Mouse (Mus musculus) embryonic facial prominence, embryonic 12.5 days (tissue): ENCODE measurements around the gene Napa. TPM values are rescaled to one million over a fixed set of nuclear protein-coding genes. Genes with fewer than 3 reads are reported as not detected.

Source experiments
- ATAC-seq: fragments of 200-750 bp; cut with Nextera tagmentation; 2 replicates; pipeline ENCODE4 v1.8.0; 2017; ENCODE audit not compliant: insufficient number of reproducible peaks, insufficient read depth, low FRiP score, low TSS enrichment
- H3K27ac ChIP-seq: fragments of 300-500 bp; sonication (generic); 2 replicates; pipeline ENCODE4 v1.5.1; 2016; ENCODE audit warnings: mild to moderate bottlenecking
- H3K27me3 ChIP-seq: fragments of 300-500 bp; sonication (generic); 2 replicates; pipeline ENCODE4 v1.6.1; 2016; ENCODE audit warnings: mild to moderate bottlenecking, moderate library complexity
- H3K36me3 ChIP-seq: fragments of 300-500 bp; sonication (generic); 2 replicates; pipeline ENCODE4 v1.6.1; 2016; ENCODE audit warnings: mild to moderate bottlenecking
- H3K4me1 ChIP-seq: fragments of 300-500 bp; sonication (generic); 2 replicates; pipeline ENCODE4 v1.6.1; 2016
- H3K4me2 ChIP-seq: fragments of 300-500 bp; sonication (generic); replicated peaks from 2 replicates; pipeline ENCODE4 v1.6.1; 2016; ENCODE audit warnings: mild to moderate bottlenecking, moderate library complexity
- H3K4me3 ChIP-seq: fragments of 300-500 bp; sonication (generic); 2 replicates; pipeline ENCODE4 v1.5.1; 2016; ENCODE audit warnings: mild to moderate bottlenecking
- H3K9ac ChIP-seq: fragments of 300-500 bp; sonication (generic); 2 replicates; pipeline ENCODE4 v1.6.1; 2016; ENCODE audit warnings: mild to moderate bottlenecking, moderate library complexity
- H3K9me3 ChIP-seq: fragments of 300-500 bp; sonication (generic); 2 replicates; pipeline ENCODE4 v1.6.1; 2016; ENCODE audit warnings: mild to moderate bottlenecking, moderate library complexity
- WGBS: fragments of 180-500 bp; shearing (Covaris S2); methylation state at CpG from one replicate; pipeline ENCODE4 v1.1.7; 2016; 5-methylcytosine and 5-hydroxymethylcytosine counted together
- polyA plus RNA-seq: library from polyadenylated mRNA; unstranded; fragments of >200 nt; fragmentation: Nextera tagmentation; extraction: Ambion mirVana; gene quantifications from 2 replicates; pipeline ENCODE4 v1.2.1, GENCODE M21; 2016

Napa gene
- polyA plus RNA-seq, 1 experiment from 2014 or later: 206 TPM

DNA sequence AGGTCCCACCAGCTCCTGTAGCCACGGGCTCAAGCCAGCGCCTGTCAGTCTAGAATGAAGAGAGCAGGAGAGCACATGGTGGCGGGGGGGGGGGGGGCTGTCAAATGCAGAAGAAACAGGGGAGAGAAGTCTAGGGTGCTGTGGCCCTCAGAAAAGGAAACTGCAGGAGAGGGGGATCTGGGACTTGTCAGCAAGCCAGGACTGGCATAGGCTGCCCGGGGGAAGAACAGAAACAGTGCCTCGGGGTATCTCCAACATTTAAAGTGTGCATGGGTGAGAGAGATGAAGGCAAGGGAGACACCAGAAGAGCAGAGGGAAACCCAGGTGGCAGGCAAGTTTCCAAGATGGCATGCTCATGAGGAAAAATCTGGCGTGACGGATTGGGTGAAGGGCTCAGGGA lies 63.8 kb downstream of the Napa start:
- H3K4me1 ChIP-seq: no peaks in the 10 kb centered on the region
- no peak overlapping the region for H3K4me3 ChIP-seq
- no peak for ATAC-seq
- no peak overlapping the region for H3K9ac ChIP-seq
- H3K36me3 ChIP-seq: no peaks in the 10 kb centered on the region; the same call in 1 of the 2 replicates
- H3K27ac ChIP-seq: no peak overlapping the region
- no peak overlapping the region for H3K4me2 ChIP-seq
- no peaks in the 10 kb centered on the region for H3K9me3 ChIP-seq
- 81% methylated on average over 7 of the region's 7 CpGs for WGBS
- H3K27me3 ChIP-seq: peaks cover 35% of the 10 kb centered on the region

Other genes starting within 250 kb of the Napa start
- gene Crx, start 218.5 kb upstream of the Napa start, polyA plus RNA-seq: 0.09 TPM in 1 of 2 replicates, not detected in the other
- gene Crxos, start 215.8 kb upstream of the Napa start, polyA plus RNA-seq: not detected in 2 replicates
- gene Selenow, start 176.1 kb upstream of the Napa start, polyA plus RNA-seq: 1,124 and 1,186 TPM in 2 replicates
- gene Nop53, start 152.4 kb upstream of the Napa start, polyA plus RNA-seq: 184 and 196 TPM in 2 replicates
- 17.0 and 20.4 TPM in 2 replicates for gene Ehd2, start 130.9 kb upstream of the Napa start, polyA plus RNA-seq
- gene Bicra, start 50.5 kb upstream of the Napa start, polyA plus RNA-seq: 10.2 and 10.4 TPM in 2 replicates
- gene Zfp541, start 36.6 kb upstream of the Napa start, polyA plus RNA-seq: 0.05 and 0.18 TPM in 2 replicates
- 38.7 and 41.4 TPM in 2 replicates for gene Kptn, start 21.4 kb downstream of the Napa start, polyA plus RNA-seq
- 0.49 and 0.55 TPM in 2 replicates for gene Slc8a2, start 31.4 kb downstream of the Napa start, polyA plus RNA-seq
- gene Meis3, start 76.6 kb downstream of the Napa start, polyA plus RNA-seq: 48.8 and 58.5 TPM in 2 replicates
- 16.6 and 18.2 TPM in 2 replicates for gene Dhx34, start 123.6 kb downstream of the Napa start, polyA plus RNA-seq
- 0.09 TPM in 1 of 2 replicates, not detected in the other for gene C5ar2, start 145.7 kb downstream of the Napa start, polyA plus RNA-seq
- gene C5ar1, start 161.1 kb downstream of the Napa start, polyA plus RNA-seq: 0.87 and 1.1 TPM in 2 replicates
- 22.8 and 24.8 TPM in 2 replicates for gene Inafm1, start 175.2 kb downstream of the Napa start, polyA plus RNA-seq
- gene Ccdc9, start 188.3 kb downstream of the Napa start, polyA plus RNA-seq: 45.7 and 49.2 TPM in 2 replicates
- gene Bbc3, start 209.9 kb downstream of the Napa start, polyA plus RNA-seq: 7.4 and 8.5 TPM in 2 replicates